Mouse (Mus musculus): ENCODE data around the gene Cntn3. TPM values are rescaled to one million over a fixed set of nuclear protein-coding genes. Genes with fewer than 3 reads are reported as not detected.
"Not testable (repeated sequence)": the region's sequence is repeated elsewhere in the genome, so short reads cannot be mapped to it uniquely, and the experiment has no call there.

Cntn3 gene
- total RNA-seq (2022), result 1 to 10 TPM in 2 of 4 experiments, under 1 TPM in 2; 0.23 to 1.4 (median 0.78) TPM

DNA sequence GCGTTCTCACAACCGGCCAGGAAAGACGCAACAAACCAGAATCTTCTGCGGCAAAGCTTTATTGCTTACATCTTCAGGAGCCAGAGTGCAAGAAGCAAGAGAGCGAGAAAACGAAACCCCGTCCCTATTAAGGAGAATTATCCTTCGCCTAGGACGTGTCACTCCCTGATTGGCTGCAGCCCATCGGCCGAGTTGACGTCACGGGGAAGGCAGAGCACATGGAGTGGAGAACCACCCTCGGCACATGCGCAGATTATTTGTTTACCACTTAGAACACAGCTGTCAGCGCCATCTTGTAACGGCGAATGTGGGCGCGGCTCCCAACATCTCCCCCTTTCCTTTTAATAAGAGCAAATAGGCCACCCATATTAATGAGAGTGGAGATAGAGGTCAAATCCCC lies at the start of gene Cntn3:
Cntn3 (minus strand) TSS at position 101 of the 400 bp plus-strand sequence.
- DNase-seq, result not testable (repeated sequence)

- no peak for DNase-seq
Measured at GRCm38 (mm10) chr6:102600773-102601172, 27.9 kb upstream of the Cntn3 start.

DNA sequence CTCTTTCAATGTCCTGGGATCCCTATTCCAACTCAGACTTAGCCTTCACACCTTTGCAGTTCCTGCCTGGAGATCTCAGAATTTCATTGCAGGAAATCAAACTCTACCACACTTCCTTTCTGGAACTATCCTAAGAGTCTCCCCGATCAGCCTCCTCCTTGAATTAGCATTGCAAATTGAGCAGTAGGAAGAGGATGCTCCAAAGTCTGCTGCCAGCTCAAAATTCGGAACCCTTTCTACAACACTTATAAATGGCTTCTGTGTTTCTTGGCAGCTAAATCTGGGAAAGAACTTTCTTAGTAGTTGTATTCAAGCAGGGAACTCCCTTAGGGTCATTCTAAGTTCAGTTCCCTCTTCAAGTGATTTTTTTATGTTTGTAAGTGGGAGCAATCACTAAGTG lies 24.9 kb upstream of the Cntn3 start:
- no peak for DNase-seq

DNA sequence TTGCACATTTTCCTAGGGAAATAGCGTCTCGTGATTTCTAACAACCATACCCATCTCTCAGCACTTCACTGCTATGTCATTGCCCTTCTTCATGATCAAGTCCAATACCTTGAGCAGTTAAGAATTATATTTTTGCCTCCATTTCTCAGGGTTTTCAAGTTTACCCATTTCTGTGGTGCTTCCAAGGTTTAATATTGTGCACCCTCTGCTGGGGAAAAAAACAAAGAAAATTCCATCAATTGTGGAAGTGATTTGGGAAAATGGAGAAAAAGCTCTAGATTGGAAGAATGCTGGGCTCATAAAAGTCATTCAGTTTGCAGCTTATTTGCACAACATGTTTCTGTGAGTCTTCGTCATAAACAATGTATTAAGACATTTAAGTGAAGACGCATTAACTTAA lies 17.2 kb upstream of the Cntn3 start:
- no peak for DNase-seq

GRCm38 (mm10) chr6:102589311-102589710 lies 16.4 kb upstream of the Cntn3 start:
- DNase-seq, result no peak

- DNase-seq, result no peak
Measured at GRCm38 (mm10) chr6:102586056-102586455, 13.2 kb upstream of the Cntn3 start.

DNA sequence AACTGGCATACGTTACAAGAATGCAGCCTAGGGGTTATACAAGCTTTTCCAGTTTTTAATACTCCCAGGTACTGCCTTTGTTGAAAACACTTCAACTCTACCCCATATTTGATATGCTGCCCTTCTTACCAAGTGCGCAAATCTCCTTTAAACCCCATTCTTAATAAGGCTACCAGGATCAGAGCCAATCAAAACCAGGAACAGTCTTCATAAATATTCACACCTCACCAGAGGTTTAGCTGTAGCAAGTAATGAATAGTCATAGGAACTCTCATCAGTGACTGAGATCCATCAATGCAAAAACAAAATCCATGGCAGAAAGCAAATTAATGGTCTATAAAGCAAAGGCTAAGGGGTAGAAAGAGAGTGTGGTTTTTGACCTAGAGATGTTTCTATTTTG lies 10.7 kb upstream of the Cntn3 start:
- DNase-seq, result no peak

GRCm38 (mm10) chr6:102567496-102567895 lies 5.4 kb downstream of the Cntn3 start:
- no peak for DNase-seq

DNA sequence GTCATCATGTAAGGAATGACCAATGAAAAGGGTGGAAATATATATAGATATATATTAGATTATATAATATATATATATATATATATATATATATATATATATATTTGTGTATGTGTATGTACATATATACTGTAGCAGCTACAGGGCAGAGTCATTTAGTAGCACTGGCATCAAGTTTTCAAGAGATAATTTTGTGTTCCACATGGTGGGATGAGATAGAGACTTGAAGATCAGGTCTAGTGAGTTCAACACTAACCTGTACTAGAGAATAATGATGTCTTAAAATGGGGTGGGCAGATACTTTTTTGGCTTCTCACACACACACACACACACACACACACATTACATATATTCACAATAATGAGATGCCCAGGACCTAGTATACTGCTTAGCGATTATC lies 7.7 kb downstream of the Cntn3 start:
- no peak for DNase-seq

DNA sequence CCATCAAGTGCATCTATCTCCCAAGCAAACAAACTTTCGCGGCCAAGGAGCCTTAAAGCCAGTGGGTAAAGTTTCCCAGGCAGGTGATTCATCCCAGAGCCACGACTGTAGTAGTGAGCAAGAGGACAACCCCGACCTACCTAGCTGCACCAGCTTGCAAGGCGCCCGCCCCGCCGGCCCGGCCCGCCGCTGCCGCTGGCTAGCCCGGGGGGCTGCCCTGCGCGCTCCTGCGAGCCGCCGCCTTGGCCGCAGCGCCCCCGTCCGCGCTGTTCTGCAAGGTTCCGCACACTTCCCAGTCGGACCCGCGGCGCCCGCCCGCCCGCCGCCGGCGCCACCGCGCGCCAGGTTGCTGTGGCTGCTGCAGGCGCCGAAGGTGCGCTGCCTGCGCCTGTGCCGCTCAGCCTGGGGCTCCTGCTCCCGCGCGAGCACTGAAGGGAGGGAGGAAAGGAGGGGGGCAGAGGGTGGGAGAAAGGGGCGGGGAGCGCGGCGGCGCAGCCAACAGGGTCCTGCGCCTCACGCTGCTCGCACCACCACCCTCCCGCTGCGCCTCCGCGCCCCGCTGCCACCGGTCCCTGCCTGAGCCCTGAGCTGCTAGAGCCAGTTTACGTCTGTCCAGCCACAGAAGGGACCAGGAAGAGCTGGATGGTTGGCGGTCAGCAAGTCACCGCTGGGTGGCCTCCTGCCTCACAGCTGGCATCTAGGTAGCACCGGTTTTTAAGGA lies 8.7 kb downstream of the Cntn3 start:
- peak; percentile 17 for DNase-seq

- DNase-seq, result no peak
Measured at GRCm38 (mm10) chr6:102563431-102563830, 9.5 kb downstream of the Cntn3 start.

DNA sequence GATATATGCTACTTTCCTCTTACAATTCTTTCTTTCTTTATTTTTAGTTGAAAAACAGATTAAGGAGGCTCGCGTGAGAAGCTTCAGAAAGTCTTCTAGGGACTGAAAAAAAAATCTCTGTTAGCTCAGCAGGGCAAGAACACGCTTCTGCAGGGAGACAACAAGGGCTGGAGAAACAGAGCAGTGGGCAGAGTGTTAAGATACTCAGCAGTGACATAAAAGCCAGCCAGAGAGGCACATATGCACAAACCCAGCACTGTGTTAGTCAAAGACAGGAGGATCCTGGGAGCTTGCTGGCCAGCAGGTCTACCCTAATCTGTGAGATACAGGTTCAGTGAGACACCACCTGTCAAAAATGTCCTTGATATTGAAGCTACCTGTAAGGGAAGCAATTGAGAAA lies 15.4 kb downstream of the Cntn3 start:
- no peak for DNase-seq

DNA sequence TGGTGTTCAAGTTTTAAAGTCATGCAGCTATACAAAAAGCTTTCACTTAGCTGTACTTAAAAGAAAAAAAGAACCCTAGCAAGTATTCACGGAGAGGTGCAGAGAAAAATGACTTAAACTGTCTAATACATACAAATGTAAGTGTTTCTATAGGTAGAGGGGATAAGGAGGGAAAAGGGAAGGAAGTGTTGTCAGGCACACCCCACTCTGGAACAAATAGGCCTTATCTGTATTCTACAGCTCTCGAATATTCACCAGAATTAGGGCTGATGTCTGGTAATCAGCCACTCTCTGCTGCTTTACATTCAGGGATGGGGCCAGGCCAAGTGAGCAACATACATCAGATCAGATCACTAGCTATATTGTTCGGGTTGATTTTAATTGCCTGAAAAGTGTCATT lies 16.4 kb downstream of the Cntn3 start:
- no peak for DNase-seq

GRCm38 (mm10) chr6:102555814-102556437 lies 17.0 kb downstream of the Cntn3 start:
- no peak for DNase-seq

GRCm38 (mm10) chr6:102555067-102555657 lies 17.7 kb downstream of the Cntn3 start:
- DNase-seq, result peak; percentile 3

DNA sequence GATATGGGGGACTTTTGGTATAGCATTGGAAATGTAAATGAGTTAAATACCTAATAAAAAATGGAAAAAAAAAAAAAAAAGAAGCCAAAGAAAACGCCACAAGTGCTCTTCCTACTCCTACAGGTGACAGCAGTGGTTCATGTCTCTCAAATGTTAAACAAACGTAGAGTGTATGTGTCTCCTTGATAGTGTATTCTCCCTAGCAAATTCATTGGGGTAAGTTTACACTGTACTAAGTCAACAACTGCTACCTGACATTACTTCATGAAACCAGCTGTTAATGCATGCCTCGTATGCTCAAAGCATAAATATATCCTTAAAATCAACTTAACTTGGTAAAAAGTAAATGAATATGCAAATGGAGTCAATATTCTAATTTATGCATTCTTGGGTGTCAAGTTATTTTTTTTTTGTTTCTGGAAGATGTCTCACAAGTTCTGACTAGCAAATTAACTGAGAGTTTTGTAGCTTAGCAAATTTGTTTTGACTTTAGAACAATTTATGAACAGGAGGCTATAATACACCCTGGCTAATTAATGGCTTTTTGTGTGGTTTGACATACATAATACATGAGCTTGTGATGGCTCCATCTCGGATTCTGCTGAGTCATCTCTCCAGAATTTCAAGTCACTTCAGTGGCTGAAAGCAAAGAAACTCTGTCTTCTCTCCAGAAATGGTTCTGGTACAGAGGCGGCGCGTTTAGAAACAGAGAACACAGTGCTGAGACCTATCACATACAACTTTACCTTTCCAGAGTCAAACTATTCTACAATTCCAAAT lies 31.1 kb downstream of the Cntn3 start:
- DNase-seq, result no peak

DNA sequence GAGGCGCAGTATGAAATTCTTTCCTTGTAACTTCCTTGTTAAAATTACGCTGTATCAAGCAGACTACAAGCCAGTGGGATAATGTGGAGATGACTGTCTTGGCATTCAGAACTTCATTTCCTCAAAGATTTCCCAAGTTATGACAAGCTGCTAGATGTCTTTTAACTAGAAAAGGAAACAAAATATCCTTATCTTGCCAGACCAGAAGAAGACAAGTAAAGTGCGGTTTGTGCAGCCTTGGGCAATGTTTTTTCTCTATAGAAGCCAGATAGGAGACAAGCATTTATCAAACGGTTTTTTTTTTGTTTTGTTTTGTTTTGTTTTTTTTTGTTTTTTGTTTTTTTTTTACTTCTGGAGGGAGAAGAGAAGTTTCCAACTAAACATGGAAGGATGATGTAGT lies 37.3 kb downstream of the Cntn3 start:
- DNase-seq, result no peak

DNA sequence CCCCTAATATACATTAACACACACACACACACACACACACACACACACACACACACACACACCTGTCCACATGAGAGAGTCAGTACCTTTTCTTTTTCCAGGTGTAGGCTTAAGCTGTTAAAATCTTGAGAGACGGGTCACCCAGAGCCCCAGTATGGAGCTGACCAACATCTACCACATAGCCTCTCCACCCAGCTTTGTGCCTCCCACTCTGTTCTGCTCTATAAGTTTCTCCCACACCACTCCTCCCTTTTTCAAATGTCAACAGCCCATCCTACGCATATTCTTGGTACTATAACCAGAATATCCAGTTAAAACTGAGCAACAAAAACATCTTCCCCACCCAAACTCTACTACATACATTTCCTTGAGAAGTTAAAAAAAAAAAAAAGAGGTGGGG lies 49.9 kb downstream of the Cntn3 start:
- DNase-seq, result no peak

- DNase-seq, result no peak
Measured at GRCm38 (mm10) chr6:102520977-102521376, 51.9 kb downstream of the Cntn3 start.

GRCm38 (mm10) chr6:102515231-102515630 lies 57.7 kb downstream of the Cntn3 start:
- no peak for DNase-seq

DNA sequence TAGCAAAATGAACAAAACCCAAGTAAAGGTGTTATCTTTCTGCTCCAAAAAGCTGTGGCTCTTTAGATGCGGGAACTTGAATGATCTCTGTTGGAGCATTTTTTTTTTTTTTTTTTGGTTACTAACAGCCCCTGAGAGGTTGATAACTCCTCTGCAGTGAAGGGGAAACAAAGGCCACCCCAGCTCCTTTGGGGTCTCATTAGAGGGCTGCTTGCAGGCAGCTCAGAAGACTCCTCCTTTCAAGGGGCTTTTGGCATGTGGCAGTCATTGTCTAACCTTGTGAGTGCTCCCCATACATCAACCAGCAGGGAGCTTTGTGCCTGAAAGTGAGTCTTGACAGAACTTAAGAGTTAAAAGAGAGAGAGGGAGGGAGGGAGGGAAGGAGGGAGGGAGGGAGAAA lies 60.8 kb downstream of the Cntn3 start:
- no peak for DNase-seq

DNA sequence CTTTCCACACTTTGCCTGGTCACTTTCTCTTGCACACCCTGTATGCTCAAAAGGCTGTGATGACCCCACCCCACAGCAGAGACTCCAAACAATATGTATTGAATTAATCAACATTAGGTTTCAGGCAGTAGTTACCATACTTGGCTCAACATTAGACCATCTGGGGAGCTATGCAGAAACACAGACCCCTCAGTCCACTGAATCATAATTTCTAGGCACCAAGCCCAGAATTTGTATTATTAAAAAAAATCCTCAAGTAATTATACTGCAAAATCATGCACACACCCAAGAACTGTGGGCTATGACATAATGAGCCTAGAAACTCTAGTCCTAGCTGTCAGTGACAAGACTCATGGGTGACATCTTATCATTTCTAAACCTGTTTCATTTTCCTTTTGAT lies 87.4 kb downstream of the Cntn3 start:
- DNase-seq, result no peak
